Mouse (Mus musculus): ENCODE data around the gene Klhl42.
A peak's percentile ranks its signal among the peaks of the same experiment; 100 is the strongest.

The Klhl42 gene

GRCm38 (mm10) chr6:147086594-147087225, 4.5 kb upstream of the Klhl42 start, which contains the start of gene Mansc4:
Mansc4 (minus strand) TSS chr6:147087032.
- DNase-seq (ENCODE audit: low read depth, low spot score), result no peak

- DNase-seq (ENCODE audit: low read depth, low spot score), result no peak
Observed at GRCm38 (mm10) chr6:147087736-147088135, 3.4 kb upstream of the Klhl42 start.

- DNase-seq (ENCODE audit: low read depth, low spot score), result no peak
Observed at GRCm38 (mm10) chr6:147088517-147088916, 2.7 kb upstream of the Klhl42 start.

- no peak for DNase-seq (ENCODE audit: low read depth, low spot score)
Observed at GRCm38 (mm10) chr6:147090191-147090590, 988 bp upstream of the Klhl42 start.

- DNase-seq (ENCODE audit: low read depth, low spot score), result no peak
Observed at GRCm38 (mm10) chr6:147092136-147092535, 957 bp downstream of the Klhl42 start.

GRCm38 (mm10) chr6:147094771-147095170, 3.6 kb downstream of the Klhl42 start:
- DNase-seq (ENCODE audit: low read depth, low spot score), result no peak

- DNase-seq (ENCODE audit: low read depth, low spot score), result peak; percentile 78
Observed at GRCm38 (mm10) chr6:147096109-147096508, 4.9 kb downstream of the Klhl42 start.

GRCm38 (mm10) chr6:147096934-147097333, 5.8 kb downstream of the Klhl42 start:
- no peak for DNase-seq (ENCODE audit: low read depth, low spot score)

- no peak for DNase-seq (ENCODE audit: low read depth, low spot score)
Observed at GRCm38 (mm10) chr6:147097346-147097929, 6.3 kb downstream of the Klhl42 start.

GRCm38 (mm10) chr6:147099458-147100277, 8.5 kb downstream of the Klhl42 start:
- peak; percentile 51 for DNase-seq (ENCODE audit: low read depth, low spot score)

- DNase-seq (ENCODE audit: low read depth, low spot score), result no peak
Observed at GRCm38 (mm10) chr6:147102293-147102692, 11.1 kb downstream of the Klhl42 start.

- peak; percentile 78 for DNase-seq (ENCODE audit: low read depth, low spot score)
Observed at GRCm38 (mm10) chr6:147105529-147105928, 14.3 kb downstream of the Klhl42 start.

- DNase-seq (ENCODE audit: low read depth, low spot score), result no peak
Observed at GRCm38 (mm10) chr6:147106716-147107115, 15.5 kb downstream of the Klhl42 start.

GRCm38 (mm10) chr6:147109283-147109682, 18.1 kb downstream of the Klhl42 start:
- DNase-seq (ENCODE audit: low read depth, low spot score), result no peak

- DNase-seq (ENCODE audit: low read depth, low spot score), result peak; percentile 87
Observed at GRCm38 (mm10) chr6:147116579-147116978, 25.4 kb downstream of the Klhl42 start.

- DNase-seq (ENCODE audit: low read depth, low spot score), result no peak
Observed at GRCm38 (mm10) chr6:147117764-147118163, 26.6 kb downstream of the Klhl42 start.

GRCm38 (mm10) chr6:147118190-147118589, 27.0 kb downstream of the Klhl42 start:
- DNase-seq (ENCODE audit: low read depth, low spot score), result no peak

- DNase-seq (ENCODE audit: low read depth, low spot score), result no peak
Observed at GRCm38 (mm10) chr6:147121320-147121719, 30.1 kb downstream of the Klhl42 start.

GRCm38 (mm10) chr6:147127239-147127638, 36.1 kb downstream of the Klhl42 start:
- no peak for DNase-seq (ENCODE audit: low read depth, low spot score)

- DNase-seq (ENCODE audit: low read depth, low spot score), result no peak
Observed at GRCm38 (mm10) chr6:147138260-147138659, 47.1 kb downstream of the Klhl42 start.

- DNase-seq (ENCODE audit: low read depth, low spot score), result no peak
Observed at GRCm38 (mm10) chr6:147140600-147141154, 49.5 kb downstream of the Klhl42 start.

- DNase-seq (ENCODE audit: low read depth, low spot score), result no peak
Observed at GRCm38 (mm10) chr6:147144664-147145063, 53.5 kb downstream of the Klhl42 start.
